Mouse (Mus musculus): ENCODE data around the gene Taf1a.

DNA sequence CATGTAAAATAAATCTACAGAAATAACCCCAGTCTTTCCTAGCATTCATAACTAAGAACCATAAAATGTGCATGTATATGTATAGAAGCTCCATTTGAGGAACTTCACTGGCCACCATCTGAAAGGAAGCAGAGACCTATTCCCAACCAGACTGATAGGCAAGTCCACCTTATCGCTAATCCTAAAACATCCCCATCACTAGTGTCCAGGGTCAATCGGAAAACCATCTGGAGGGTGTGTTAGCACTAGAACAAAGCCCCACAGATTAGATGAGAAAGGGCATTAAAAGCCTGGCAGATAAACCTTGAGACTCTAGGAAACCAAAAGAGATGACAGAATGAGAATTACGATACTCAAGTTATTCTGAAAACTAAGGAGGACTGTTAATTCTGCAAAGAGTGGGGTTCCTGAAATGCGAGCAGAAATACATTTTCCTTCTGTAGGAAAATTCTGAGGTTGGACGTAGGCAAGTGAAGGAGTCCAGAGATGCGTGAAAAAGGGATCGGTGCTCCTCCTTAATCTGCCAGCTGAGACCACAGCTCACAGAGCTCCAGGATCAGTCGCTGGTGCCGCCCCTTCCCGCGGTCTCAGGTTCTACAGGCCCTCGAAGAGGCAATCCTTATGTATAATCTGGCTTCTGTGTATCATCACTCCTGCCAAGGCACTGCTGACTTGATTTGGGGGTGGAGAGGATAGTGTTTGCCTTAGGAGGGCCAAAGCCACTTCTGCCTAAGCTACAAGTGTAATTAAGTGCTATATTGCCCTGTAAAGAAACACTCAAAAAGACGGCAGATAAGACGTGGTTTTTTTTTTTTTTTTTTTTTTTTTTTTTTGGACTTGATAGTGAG lies 25.8 kb upstream of the Taf1a start:
- TF ChIP-seq POLR2A (IDR thresholded peaks at IDR 0.05; ENCODE audit: insufficient read length, low read depth) (no peak), REST (IDR thresholded peaks at IDR 0.05; ENCODE audit: insufficient read depth, insufficient read length) (no peak), E2F4 (IDR thresholded peaks at IDR 0.05; ENCODE audit: insufficient read depth) (no peak), USF1 (IDR thresholded peaks at IDR 0.05; ENCODE audit: low read depth) (no peak)
